Mouse (Mus musculus) thymus, postnatal 10 days (tissue): ENCODE results near the gene Vmn1r11.

ENCODE experiments used
- DNase-seq, 2 experiments: peaks; one replicate each; pipeline ENCODE4 v3.0.0; 2021; ENCODE audit warnings: low spot score in 2 of 2

The Vmn1r11 gene

GRCm38 (mm10) chr6:57133155-57133554 lies at the start of gene Vmn1r11:
Vmn1r11 (plus strand) TSS chr6:57133455.
- DNase-seq = no peak

- no peak for DNase-seq
Measured at GRCm38 (mm10) chr6:57106358-57106757, 26.9 kb upstream of the Vmn1r11 start.

GRCm38 (mm10) chr6:57109154-57109553 lies 24.1 kb upstream of the Vmn1r11 start, which contains the start of gene Vmn1r10:
Vmn1r10 (plus strand) TSS chr6:57109454.
- no peak for DNase-seq

GRCm38 (mm10) chr6:57156619-57157018 lies 23.4 kb downstream of the Vmn1r11 start, which contains the start of gene Vmn1r12:
Vmn1r12 (plus strand) TSS chr6:57156919.
- no peak for DNase-seq
